In the genomic region with DNA sequence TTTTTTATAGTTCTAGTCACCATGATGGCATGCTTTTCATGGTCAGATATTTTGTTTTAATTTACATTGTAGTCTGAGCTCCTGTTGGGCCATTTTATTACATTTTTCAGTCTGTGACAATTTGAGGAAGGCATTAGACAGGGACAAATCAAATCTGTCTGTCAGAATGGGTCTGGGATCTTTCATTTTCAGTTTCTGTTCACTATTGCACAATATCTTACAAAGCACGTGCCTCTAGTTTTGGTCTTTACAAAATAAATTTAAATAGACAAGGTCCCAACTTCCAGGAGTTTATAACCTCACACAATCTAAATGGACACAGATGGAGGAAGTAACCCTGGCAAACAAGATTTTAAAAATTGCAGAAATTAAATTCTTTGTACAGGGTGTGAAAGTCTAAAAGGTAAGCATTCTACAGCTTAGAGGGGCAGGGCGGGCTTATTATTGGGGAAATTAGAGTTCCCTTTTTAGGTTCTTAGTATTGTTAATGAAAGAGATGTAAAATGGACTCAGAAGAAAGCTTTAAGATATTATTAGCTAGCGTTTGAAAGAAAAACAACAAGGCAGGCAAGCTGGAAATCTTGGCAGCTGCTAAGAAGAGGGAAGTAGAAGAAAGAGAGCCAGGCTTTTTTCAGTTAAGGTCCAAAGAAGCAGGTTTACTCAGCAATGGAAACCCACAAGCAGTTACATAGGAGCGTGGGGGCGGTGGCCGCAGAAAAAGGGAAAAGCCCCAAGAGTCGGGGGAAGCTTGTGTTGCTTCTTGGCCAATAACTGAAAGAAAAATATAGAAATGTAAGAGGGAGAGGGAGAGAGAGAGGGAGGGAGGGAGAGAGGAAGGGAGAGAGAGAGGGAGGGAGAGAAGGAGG, we compare ENCODE assay signal across 17 mouse cellular contexts.
DNase-seq lines count a peak whose midpoint lies in the region; ATAC-seq and TF ChIP-seq lines count a peak whose summit lies in the region.
"Had no signal": no experiment of that assay in that cellular context is flagged by ENCODE, and none has a peak within 500 bp of the region (broad histone marks: within the 10 kb centered on the region; RNA-seq: fewer than 3 reads in every experiment).

No protein-coding gene starts in this region.

- no peak overlapping the region for H3K4me3 ChIP-seq in forebrain, embryonic 16.5 days (replicated peaks; ENCODE audit: low read length)
- H3K4me3 ChIP-seq in forebrain, embryonic 13.5 days, result no peak overlapping the region
- H3K4me3 ChIP-seq in limb, embryonic 14.5 days (replicated peaks; ENCODE audit: low read length), result no peak overlapping the region
- no peak overlapping the region for H3K4me3 ChIP-seq in limb, embryonic 10.5 days
- H3K4me3 ChIP-seq: erythroblast, embryonic 14.5 days; heart, embryonic 10.5 days; intestine, embryonic 15.5 days; limb, embryonic 13.5 days; midbrain, embryonic 13.5 days had no signal

- no peak for TF ChIP-seq POLR2A in limb, embryonic 14.5 days (IDR thresholded peaks at IDR 0.05; ENCODE audit: borderline replicate concordance, extremely low read depth, insufficient read depth, insufficient read length)

- H3K27ac ChIP-seq in forebrain, embryonic 16.5 days (ENCODE audit: low read length), result no peak overlapping the region
- no peak overlapping the region for H3K27ac ChIP-seq in forebrain, embryonic 13.5 days
- no peak overlapping the region; the same call in 1 of the 2 replicates for H3K27ac ChIP-seq in limb, embryonic 14.5 days (replicated peaks; ENCODE audit: low read depth, low read length)
- no peak overlapping the region for H3K27ac ChIP-seq in limb, embryonic 10.5 days
- H3K27ac ChIP-seq: heart, embryonic 10.5 days; intestine, embryonic 15.5 days; limb, embryonic 13.5 days; midbrain, embryonic 13.5 days; stomach, postnatal 0 days had no signal

- no peak overlapping the region for H3K9ac ChIP-seq in forebrain, embryonic 16.5 days (replicated peaks; ENCODE audit: low read depth, low read length)
- no peak overlapping the region for H3K9ac ChIP-seq in forebrain, embryonic 13.5 days
- H3K9ac ChIP-seq in limb, embryonic 14.5 days (ENCODE audit: low read depth, low read length, severe bottlenecking), result no peak overlapping the region
- H3K9ac ChIP-seq: intestine, embryonic 15.5 days; limb, embryonic 13.5 days; midbrain, embryonic 13.5 days had no signal

- H3K36me3 ChIP-seq in forebrain, embryonic 16.5 days (ENCODE audit: control insufficient read depth, insufficient read depth), result no peaks in the 10 kb centered on the region
- H3K36me3 ChIP-seq in forebrain, embryonic 13.5 days (ENCODE audit: poor library complexity, severe bottlenecking), result no peaks in the 10 kb centered on the region
- no peaks in the 10 kb centered on the region for H3K36me3 ChIP-seq in limb, embryonic 14.5 days (ENCODE audit: control insufficient read depth, insufficient read depth, low read length)
- H3K36me3 ChIP-seq in limb, embryonic 10.5 days, result no peaks in the 10 kb centered on the region
- H3K36me3 ChIP-seq: heart, embryonic 10.5 days; intestine, embryonic 15.5 days; limb, embryonic 13.5 days; midbrain, embryonic 13.5 days had no signal

- H3K4me2 ChIP-seq in forebrain, embryonic 16.5 days (ENCODE audit: low read length), result peak overlapping the region; percentile 16; the same call in 1 of the 2 replicates
- H3K4me2 ChIP-seq in forebrain, embryonic 13.5 days, result no peak overlapping the region
- H3K4me2 ChIP-seq in limb, embryonic 14.5 days (replicated peaks; ENCODE audit: low read depth, low read length, severe bottlenecking), result no peak overlapping the region
- H3K4me2 ChIP-seq: intestine, embryonic 15.5 days; limb, embryonic 13.5 days; midbrain, embryonic 13.5 days had no signal

- no peaks in the 10 kb centered on the region for H3K9me3 ChIP-seq in forebrain, embryonic 16.5 days (ENCODE audit: control insufficient read depth, low read length)
- H3K9me3 ChIP-seq in forebrain, embryonic 13.5 days (replicated peaks), result no peaks in the 10 kb centered on the region
- H3K9me3 ChIP-seq in limb, embryonic 14.5 days (ENCODE audit: control insufficient read depth, low read length), result no peaks in the 10 kb centered on the region
- no peaks in the 10 kb centered on the region for H3K9me3 ChIP-seq in limb, embryonic 10.5 days (replicated peaks)
- H3K9me3 ChIP-seq: heart, embryonic 10.5 days; intestine, embryonic 15.5 days; limb, embryonic 13.5 days; midbrain, embryonic 13.5 days had no signal

- peaks cover 2% of the 10 kb centered on the region; the same call in 1 of the 2 replicates for H3K4me1 ChIP-seq in forebrain, embryonic 16.5 days (replicated peaks; ENCODE audit: control insufficient read depth, insufficient read depth, low read length)
- H3K4me1 ChIP-seq in forebrain, embryonic 13.5 days, result no peaks in the 10 kb centered on the region
- no peaks in the 10 kb centered on the region; the same call in 1 of the 2 replicates for H3K4me1 ChIP-seq in limb, embryonic 14.5 days (ENCODE audit: control insufficient read depth, insufficient read depth, low read length)
- no peaks in the 10 kb centered on the region for H3K4me1 ChIP-seq in limb, embryonic 10.5 days
- H3K4me1 ChIP-seq: heart, embryonic 10.5 days; intestine, embryonic 15.5 days; limb, embryonic 13.5 days; midbrain, embryonic 13.5 days had no signal

- WGBS in forebrain, embryonic 16.5 days, result 31% methylated on average over 7 of the region's 7 CpGs
- 50% methylated on average over 7 of the region's 7 CpGs for WGBS in forebrain, embryonic 13.5 days
- WGBS in limb, embryonic 14.5 days, result 52% methylated on average over 7 of the region's 7 CpGs
- WGBS in limb, embryonic 10.5 days, result 79% methylated on average over 7 of the region's 7 CpGs

- peak; percentile 57 for ATAC-seq in forebrain, embryonic 16.5 days
- no peak for ATAC-seq in forebrain, embryonic 13.5 days
- ATAC-seq in limb, embryonic 14.5 days (ENCODE audit: low FRiP score, low read depth), result no peak
- peak; percentile 82 for ATAC-seq in megakaryocyte, adult 5-6 weeks (ENCODE audit: poor library complexity, severe bottlenecking)
- ATAC-seq: intestine, embryonic 15.5 days; lung, postnatal 0 days; midbrain, embryonic 13.5 days had no signal

- H3K27me3 ChIP-seq in forebrain, embryonic 16.5 days (replicated peaks; ENCODE audit: control insufficient read depth, insufficient read depth, low read length), result no peaks in the 10 kb centered on the region
- H3K27me3 ChIP-seq in forebrain, embryonic 13.5 days, result no peaks in the 10 kb centered on the region
- no peaks in the 10 kb centered on the region for H3K27me3 ChIP-seq in limb, embryonic 14.5 days (ENCODE audit: control insufficient read depth, insufficient read depth, low read length)
- no peaks in the 10 kb centered on the region for H3K27me3 ChIP-seq in limb, embryonic 10.5 days (ENCODE audit: low read depth, poor library complexity, severe bottlenecking)
- H3K27me3 ChIP-seq: intestine, embryonic 15.5 days; limb, embryonic 13.5 days; midbrain, embryonic 13.5 days had no signal

- peak; percentile 54 for DNase-seq in limb, embryonic 14.5 days (ENCODE audit: low spot score)
- no peak for DNase-seq in limb, embryonic 10.5 days (ENCODE audit: low spot score)
- DNase-seq in brain, adult 2 months (ENCODE audit: low read depth, low spot score), result peak; percentile 68
- DNase-seq in spleen, adult 18-20 months, result no peak
- DNase-seq in kidney, postnatal 25 days, result no peak
- DNase-seq: cerebellum, adult 2 months; kidney, postnatal 36 days had no signal

Comparison
In these comparisons a context has a peak if more than half of its experiments do, and no peak if none do; other contexts are left out.
1. ATAC-seq: peak in forebrain, embryonic 16.5 days (single experiment) and megakaryocyte, adult 5-6 weeks (single experiment); none in forebrain, embryonic 13.5 days (single experiment) and limb, embryonic 14.5 days (single experiment).
2. DNase-seq: peak in limb, embryonic 14.5 days (single experiment) and brain, adult 2 months (single experiment); none in limb, embryonic 10.5 days (single experiment), spleen, adult 18-20 months (0 of 2) and kidney, postnatal 25 days (0 of 2).